Mouse (Mus musculus) liver, postnatal 0 days (tissue): ENCODE results near the gene Sertad4. TPM values are rescaled to one million over a fixed set of nuclear protein-coding genes. Genes with fewer than 3 reads are reported as not detected.

Source experiments
- ATAC-seq: fragments of 200-750 bp; cut with Nextera tagmentation; 2 replicates; pipeline ENCODE4 v1.8.0; 2017; ENCODE audit warnings: mild to moderate bottlenecking, moderate library complexity
- DNase-seq: peaks from one replicate; pipeline ENCODE4 v3.0.0-alpha.2; 2016
- H3K27ac ChIP-seq: fragments of 300-500 bp; sonication (generic); 2 replicates; pipeline ENCODE4 v1.5.1; 2014; ENCODE audit warnings: antibody characterized with exemption, moderate library complexity, mild to moderate bottlenecking, low read depth
- H3K27me3 ChIP-seq: fragments of 300-500 bp; sonication (generic); 2 replicates; pipeline ENCODE4 v1.6.1; 2014; ENCODE audit warnings: low read length, control low read depth, mixed read lengths; ENCODE audit not compliant: insufficient read depth
- H3K36me3 ChIP-seq: fragments of 300-500 bp; sonication (generic); replicated peaks from 2 replicates; pipeline ENCODE4 v1.6.1; 2014; ENCODE audit warnings: mild to moderate bottlenecking, control low read depth, low read length, moderate library complexity, mixed read lengths; ENCODE audit not compliant: insufficient read depth
- H3K4me1 ChIP-seq: fragments of 300-500 bp; sonication (generic); 2 replicates; pipeline ENCODE4 v1.6.1; 2014; ENCODE audit warnings: antibody characterized with exemption, mild to moderate bottlenecking, control low read depth; ENCODE audit not compliant: insufficient read depth
- H3K4me2 ChIP-seq: fragments of 300-500 bp; sonication (generic); 2 replicates; pipeline ENCODE4 v1.6.1; 2014; ENCODE audit warnings: low read depth, mild to moderate bottlenecking, low read length, moderate library complexity, mixed read lengths
- H3K4me3 ChIP-seq: fragments of 300-500 bp; sonication (generic); 2 replicates; pipeline ENCODE4 v1.5.1; 2014; ENCODE audit warnings: low read depth, low read length
- H3K9ac ChIP-seq: fragments of 300-500 bp; sonication (generic); replicated peaks from 2 replicates; pipeline ENCODE4 v1.6.1; 2014; ENCODE audit warnings: mild to moderate bottlenecking, moderate library complexity
- H3K9me3 ChIP-seq: fragments of 300-500 bp; sonication (generic); 2 replicates; pipeline ENCODE4 v1.6.1; 2016; ENCODE audit warnings: mild to moderate bottlenecking, control low read depth, low read length, mixed read lengths
- CTCF ChIP-seq: sonication (generic); IDR thresholded peaks from 2 replicates; pipeline ENCODE4 v1.5.1; 2016; ENCODE audit warnings: antibody characterized with exemption, low read depth
- EP300 ChIP-seq: IDR thresholded peaks from 2 replicates; pipeline ENCODE4 v1.6.1; 2016; ENCODE audit warnings: antibody characterized with exemption, low read depth, mild to moderate bottlenecking
- WGBS: fragments of 180-500 bp; shearing (Covaris S2); extraction: QIAGEN DNeasy Blood & Tissue Kit; methylation state at CpG from one replicate; pipeline ENCODE4 v1.1.7; 2014; ENCODE audit not compliant: insufficient replicate concordance; 5-methylcytosine and 5-hydroxymethylcytosine counted together
- polyA plus RNA-seq: library from polyadenylated mRNA; unstranded; fragments of >200 nt; fragmentation: Nextera tagmentation; extraction: Ambion mirVana; gene quantifications from 2 replicates; pipeline ENCODE4 v1.2.1, GENCODE M21; 2015

Sertad4 gene
- polyA plus RNA-seq, 1 experiment from 2014 or later, result 0.28 TPM

- H3K36me3 ChIP-seq, result no peaks in the 10 kb centered on the region
- WGBS, result 15% methylated on average over 26 of the region's 26 CpGs
- no peak overlapping the region for H3K9ac ChIP-seq
- TF ChIP-seq CTCF, result no peak
- TF ChIP-seq EP300, result no peak
- H3K4me2 ChIP-seq, result no peak overlapping the region
- no peak overlapping the region for H3K27ac ChIP-seq
- H3K27me3 ChIP-seq, result peaks cover 42% of the 10 kb centered on the region
- DNase-seq (peak; percentile 31), ATAC-seq (peak; percentile 14; the same call in 1 of the 2 replicates)
- peaks cover 10% of the 10 kb centered on the region; the same call in 1 of the 2 replicates for H3K4me1 ChIP-seq
- no peak overlapping the region for H3K4me3 ChIP-seq
- H3K9me3 ChIP-seq, result no peaks in the 10 kb centered on the region
These were observed 22.0 kb downstream of the Sertad4 start for GRCm38 (mm10) chr1:192833586-192833985.

DNA sequence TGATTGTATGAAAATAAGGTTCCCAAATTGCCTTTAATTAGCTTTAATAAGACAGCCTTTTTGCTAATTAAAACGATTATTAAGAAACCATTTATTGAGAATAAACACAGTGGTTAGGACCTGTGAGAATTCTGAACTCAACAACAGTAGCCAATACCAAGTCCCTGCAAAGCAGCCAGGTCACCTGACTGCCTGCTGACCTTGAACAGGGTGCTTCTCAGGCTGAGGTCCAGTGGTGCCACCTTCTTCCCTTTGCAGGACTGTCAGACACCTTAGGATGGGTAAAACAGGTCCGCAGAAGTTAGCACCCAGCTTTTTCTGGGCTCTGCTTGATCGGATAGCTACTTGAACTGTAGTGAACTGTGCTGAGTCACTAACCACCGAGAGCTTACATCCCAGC is 22.5 kb downstream of the Sertad4 start:
- H3K27me3 ChIP-seq, result peaks cover 42% of the 10 kb centered on the region
- H3K4me3 ChIP-seq, result no peak overlapping the region
- H3K9ac ChIP-seq, result no peak overlapping the region
- H3K9me3 ChIP-seq, result no peaks in the 10 kb centered on the region
- no peak overlapping the region for H3K4me2 ChIP-seq
- TF ChIP-seq EP300 (no peak), CTCF (no peak)
- H3K36me3 ChIP-seq, result no peaks in the 10 kb centered on the region
- ATAC-seq (peak; percentile 24; the same call in 1 of the 2 replicates), DNase-seq (no peak)
- peaks cover 10% of the 10 kb centered on the region; the same call in 1 of the 2 replicates for H3K4me1 ChIP-seq
- no peak overlapping the region for H3K27ac ChIP-seq
- 19% methylated on average over 4 of the region's 4 CpGs for WGBS

- no peak overlapping the region for H3K4me2 ChIP-seq
- H3K27me3 ChIP-seq, result peaks cover 42% of the 10 kb centered on the region
- H3K4me3 ChIP-seq, result no peak overlapping the region
- H3K27ac ChIP-seq, result no peak overlapping the region
- no peak for TF ChIP-seq EP300
- TF ChIP-seq CTCF, result no peak
- DNase-seq (no peak), ATAC-seq (no peak)
- H3K4me1 ChIP-seq, result peaks cover 10% of the 10 kb centered on the region; the same call in 1 of the 2 replicates
- WGBS, result 52% methylated on average over 2 of the region's 2 CpGs
- no peak overlapping the region for H3K9ac ChIP-seq
- H3K9me3 ChIP-seq, result no peaks in the 10 kb centered on the region
- H3K36me3 ChIP-seq, result no peaks in the 10 kb centered on the region
These were observed 23.2 kb downstream of the Sertad4 start for GRCm38 (mm10) chr1:192832338-192832737.

DNA sequence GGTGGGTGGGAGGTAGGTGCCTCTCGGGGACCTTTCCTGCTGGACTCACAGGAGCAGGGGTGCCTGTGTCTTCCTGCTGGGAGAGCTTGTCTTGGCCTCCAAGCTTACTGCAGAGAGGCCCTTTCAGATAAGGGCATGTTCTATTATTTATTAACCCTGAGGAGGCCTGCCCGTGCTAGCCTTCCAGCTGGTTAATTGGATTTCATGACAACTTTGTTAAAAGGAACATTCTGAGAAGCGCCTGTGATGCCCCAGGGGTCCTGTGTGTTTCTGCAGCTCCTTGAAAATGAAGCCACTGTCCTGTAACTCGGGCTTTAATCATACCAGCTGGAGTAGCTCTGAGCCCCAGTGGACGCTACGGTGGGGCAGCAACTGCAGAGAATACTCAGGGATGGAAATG is 25.1 kb downstream of the Sertad4 start:
- no peak overlapping the region for H3K27ac ChIP-seq
- ATAC-seq (no peak), DNase-seq (no peak)
- H3K4me3 ChIP-seq, result no peak overlapping the region
- no peak overlapping the region for H3K9ac ChIP-seq
- H3K4me1 ChIP-seq, result peaks cover 10% of the 10 kb centered on the region; the same call in 1 of the 2 replicates
- peaks cover 27% of the 10 kb centered on the region for H3K27me3 ChIP-seq
- TF ChIP-seq EP300 (no peak), CTCF (no peak)
- no peaks in the 10 kb centered on the region for H3K36me3 ChIP-seq
- no peaks in the 10 kb centered on the region for H3K9me3 ChIP-seq
- WGBS, result 45% methylated on average over 6 of the region's 6 CpGs
- H3K4me2 ChIP-seq, result no peak overlapping the region

- Histone ChIP-seq H3K9me3 (0 out of 2 replicates have a peak, but pooled peaks cover 3% of the 10 kb centered on the region), H3K36me3 (no peaks in the 10 kb centered on the region), H3K27me3 (peaks cover 12% of the 10 kb centered on the region), H3K4me3 (no peak overlapping the region), H3K27ac (no peak overlapping the region), H3K4me1 (0 out of 2 replicates have a peak, but pooled peaks cover 3% of the 10 kb centered on the region), H3K9ac (no peak overlapping the region), H3K4me2 (no peak overlapping the region)
- ATAC-seq (no peak), DNase-seq (no peak)
- TF ChIP-seq EP300 (no peak), CTCF (no peak)
- WGBS, result 62% methylated on average over 7 of the region's 7 CpGs
These were observed 26.6 kb downstream of the Sertad4 start for GRCm38 (mm10) chr1:192828928-192829327.

DNA sequence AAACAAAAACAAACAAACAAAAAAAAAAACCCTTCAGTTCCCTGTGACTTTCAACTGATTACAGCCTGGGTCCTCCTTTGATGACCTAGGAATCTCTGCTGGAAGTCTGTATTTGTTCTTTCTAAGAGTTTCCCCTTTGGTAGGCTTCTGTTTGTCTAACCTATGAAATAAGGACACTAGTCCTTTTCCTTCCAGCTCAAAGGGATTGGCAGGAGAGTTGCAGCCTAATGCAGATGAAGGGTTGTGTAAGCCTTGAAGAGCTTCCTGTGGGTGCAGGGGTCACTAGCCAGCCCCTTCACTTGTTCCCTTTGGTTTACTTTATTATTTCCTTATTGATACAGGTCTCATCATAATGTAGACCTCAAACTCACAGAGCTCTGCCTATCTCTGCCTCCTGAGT is 27.6 kb downstream of the Sertad4 start:
- H3K36me3 ChIP-seq, result no peaks in the 10 kb centered on the region
- no peak for DNase-seq
- no peaks in the 10 kb centered on the region for H3K4me1 ChIP-seq
- no peak overlapping the region for H3K4me3 ChIP-seq
- no peak overlapping the region for H3K27ac ChIP-seq
- ATAC-seq, result no peak
- H3K27me3 ChIP-seq, result peaks cover 3% of the 10 kb centered on the region; the same call in 1 of the 2 replicates
- H3K9ac ChIP-seq, result no peak overlapping the region
- TF ChIP-seq EP300 (no peak), CTCF (no peak)
- H3K4me2 ChIP-seq, result no peak overlapping the region
- 0 out of 2 replicates have a peak, but pooled peaks cover 3% of the 10 kb centered on the region for H3K9me3 ChIP-seq

GRCm38 (mm10) chr1:192825746-192826145 is 29.8 kb downstream of the Sertad4 start:
- no peaks in the 10 kb centered on the region for H3K4me1 ChIP-seq
- H3K4me3 ChIP-seq, result no peak overlapping the region
- no peak overlapping the region for H3K27ac ChIP-seq
- 34% methylated on average over 9 of the region's 9 CpGs for WGBS
- 0 out of 2 replicates have a peak, but pooled peaks cover 3% of the 10 kb centered on the region for H3K9me3 ChIP-seq
- peak; percentile 56 for ATAC-seq
- H3K36me3 ChIP-seq, result no peaks in the 10 kb centered on the region
- no peak overlapping the region for H3K9ac ChIP-seq
- TF ChIP-seq CTCF (no peak), EP300 (no peak)
- peak; percentile 56 for DNase-seq
- no peaks in the 10 kb centered on the region for H3K27me3 ChIP-seq
- no peak overlapping the region for H3K4me2 ChIP-seq
